Mouse (Mus musculus): ENCODE data around the gene Ankrd13b. TPM values are rescaled to one million over a fixed set of nuclear protein-coding genes. Genes with fewer than 3 reads are reported as not detected.

Gene Ankrd13b
- total RNA-seq, 2 experiments from 2014 or later = 7.3 to 8.3 TPM

GRCm38 (mm10) chr11:77512891-77513810 lies 23.7 kb upstream of the Ankrd13b start:
- intact Hi-C loops (cut with DNase I) = loop anchor here (2.0 to 5.0 kb wide), 2 partner anchors 22 to 114 kb away; no protein-coding TSS in a partner anchor
- DNase-seq = peak; percentile 78 to 82

- no peak for DNase-seq
Observed at GRCm38 (mm10) chr11:77511336-77511735, 21.9 kb upstream of the Ankrd13b start.

GRCm38 (mm10) chr11:77508068-77509021 lies 18.9 kb upstream of the Ankrd13b start:
- intact Hi-C loops (cut with DNase I) = no loop called here
- DNase-seq = peak; percentile 78 to 82

More at GRCm38 (mm10) chr11:77511336-77511735, 21.9 kb upstream of the Ankrd13b start:
- intact Hi-C loops (cut with DNase I) = loop anchor here (5.0 kb wide), 1 partner anchor 116 kb away; no protein-coding TSS in a partner anchor

- DNase-seq = no peak
- intact Hi-C loops (cut with DNase I) = no loop called here
Observed at GRCm38 (mm10) chr11:77507426-77507825, 17.9 kb upstream of the Ankrd13b start.

GRCm38 (mm10) chr11:77506941-77507340 lies 17.5 kb upstream of the Ankrd13b start:
- no peak for DNase-seq
- intact Hi-C loops (cut with DNase I) = no loop called here

GRCm38 (mm10) chr11:77506273-77506672 lies 16.8 kb upstream of the Ankrd13b start:
- intact Hi-C loops (cut with DNase I) = no loop called here
- DNase-seq = peak in 1 of 2 experiments; percentile 8

- intact Hi-C loops (cut with DNase I) = no loop called here
- no peak for DNase-seq
Observed at GRCm38 (mm10) chr11:77505291-77505980, 16.0 kb upstream of the Ankrd13b start.

GRCm38 (mm10) chr11:77504377-77504776 lies 14.9 kb upstream of the Ankrd13b start:
- intact Hi-C loops (cut with DNase I) = no loop called here
- peak in 1 of 2 experiments; percentile 17 for DNase-seq

GRCm38 (mm10) chr11:77503511-77503910 lies 14.0 kb upstream of the Ankrd13b start:
- peak in 1 of 2 experiments; percentile 43 for DNase-seq
- intact Hi-C loops (cut with DNase I) = no loop called here

- no peak for DNase-seq
- intact Hi-C loops (cut with DNase I) = no loop called here
Observed at GRCm38 (mm10) chr11:77502481-77502880, 13.0 kb upstream of the Ankrd13b start.

GRCm38 (mm10) chr11:77501971-77502370 lies 12.5 kb upstream of the Ankrd13b start:
- DNase-seq = no peak
- intact Hi-C loops (cut with DNase I) = no loop called here

GRCm38 (mm10) chr11:77501392-77501791 lies 11.9 kb upstream of the Ankrd13b start:
- intact Hi-C loops (cut with DNase I) = no loop called here
- peak; percentile 59 to 66 for DNase-seq

- intact Hi-C loops (cut with DNase I) = loop anchor here (1.0 kb wide), 1 partner anchor 9 kb away; no protein-coding TSS in a partner anchor
- no peak for DNase-seq
Observed at GRCm38 (mm10) chr11:77500361-77501325, 11.2 kb upstream of the Ankrd13b start.

- DNase-seq = no peak
- intact Hi-C loops (cut with DNase I) = no loop called here
Observed at GRCm38 (mm10) chr11:77499354-77499753, 9.9 kb upstream of the Ankrd13b start.

- intact Hi-C loops (cut with DNase I) = no loop called here
Observed at GRCm38 (mm10) chr11:77498261-77499139, 9.0 kb upstream of the Ankrd13b start.

GRCm38 (mm10) chr11:77497851-77498250 lies 8.4 kb upstream of the Ankrd13b start:
- intact Hi-C loops (cut with DNase I) = no loop called here
- no peak for DNase-seq

More at GRCm38 (mm10) chr11:77498261-77499139, 9.0 kb upstream of the Ankrd13b start:
- DNase-seq = no peak

GRCm38 (mm10) chr11:77497341-77497756 lies 7.9 kb upstream of the Ankrd13b start:
- intact Hi-C loops (cut with DNase I) = no loop called here
- DNase-seq = no peak

- no peak for DNase-seq
- intact Hi-C loops (cut with DNase I) = no loop called here
Observed at GRCm38 (mm10) chr11:77495507-77495906, 6.0 kb upstream of the Ankrd13b start.

Measured in gastrocnemius, postnatal 36 days (tissue).